Mouse (Mus musculus): ENCODE measurements around the gene Tmem168. TPM values are rescaled to one million over a fixed set of nuclear protein-coding genes. Genes with fewer than 3 reads are reported as not detected.

Gene Tmem168
- polyA plus RNA-seq (2012; rRNA removed): 18.2 and 19.4 TPM in 2 replicates

DNA sequence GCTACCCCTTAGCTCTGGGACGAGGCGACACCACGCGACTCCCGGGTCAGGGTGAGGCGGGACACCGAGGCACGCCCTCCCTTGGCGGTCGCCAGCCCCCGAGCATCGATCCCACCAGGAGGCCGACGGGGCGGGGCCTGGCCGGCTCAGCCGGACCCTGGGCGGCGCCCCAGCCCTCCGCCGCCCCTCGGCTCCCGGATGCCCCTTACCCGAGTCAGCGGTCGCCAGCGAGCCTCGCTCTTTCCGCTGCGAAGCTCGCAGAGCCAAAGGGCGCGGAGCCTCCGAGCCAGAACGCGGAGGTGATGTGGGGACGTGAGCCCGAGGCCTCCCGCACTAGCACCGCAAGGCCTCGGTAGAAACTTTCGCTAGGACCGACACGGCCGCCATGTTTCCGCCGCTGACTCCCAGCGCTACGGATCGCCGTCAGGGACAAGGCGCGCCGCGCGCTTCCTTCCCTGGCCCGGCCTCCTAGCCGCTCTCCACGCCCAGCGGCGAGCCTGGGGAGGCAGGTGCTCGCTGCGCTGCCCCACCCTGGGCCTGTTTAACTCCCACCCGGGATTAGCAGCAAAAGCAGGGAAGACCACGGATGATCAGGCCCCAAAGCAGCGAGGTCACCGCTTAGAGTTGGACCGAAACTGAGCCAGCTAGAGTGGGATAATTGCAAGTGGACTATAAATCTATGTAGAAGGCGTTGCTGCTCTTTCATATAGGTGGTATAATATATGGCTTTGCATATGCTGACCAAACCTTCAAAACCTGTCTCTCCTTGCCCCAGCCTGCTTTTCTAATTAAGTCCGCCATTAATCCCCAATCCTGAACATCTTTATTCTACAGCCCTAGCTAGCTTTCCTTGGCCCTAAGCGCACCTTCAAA is at the start of gene Tmem168:
Gene Tmem168 (minus strand): TSS at position 480 of the 873 bp plus-strand sequence.
- peak; percentile 96 for DNase-seq (ENCODE audit: low spot score)

DNA sequence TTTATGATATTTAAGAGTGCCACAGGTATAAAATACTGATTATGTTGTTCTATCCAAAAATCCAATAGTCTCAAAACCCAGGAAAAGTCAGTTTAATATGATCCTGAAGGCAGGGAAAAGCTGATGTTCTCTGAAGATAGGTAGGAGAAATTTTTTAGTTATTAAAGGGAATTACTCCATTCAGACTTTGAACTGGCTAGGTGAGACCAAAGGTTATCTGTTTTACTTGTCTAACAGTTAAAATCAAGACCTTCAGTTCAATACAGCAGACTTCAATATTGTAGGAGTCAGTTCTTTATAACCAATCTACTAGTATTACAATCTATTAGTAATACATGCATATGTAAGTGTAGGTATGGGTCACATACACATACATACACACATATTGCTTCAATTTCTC is 46.2 kb upstream of the Tmem168 start:
- no peak for DNase-seq (ENCODE audit: low spot score)

DNA sequence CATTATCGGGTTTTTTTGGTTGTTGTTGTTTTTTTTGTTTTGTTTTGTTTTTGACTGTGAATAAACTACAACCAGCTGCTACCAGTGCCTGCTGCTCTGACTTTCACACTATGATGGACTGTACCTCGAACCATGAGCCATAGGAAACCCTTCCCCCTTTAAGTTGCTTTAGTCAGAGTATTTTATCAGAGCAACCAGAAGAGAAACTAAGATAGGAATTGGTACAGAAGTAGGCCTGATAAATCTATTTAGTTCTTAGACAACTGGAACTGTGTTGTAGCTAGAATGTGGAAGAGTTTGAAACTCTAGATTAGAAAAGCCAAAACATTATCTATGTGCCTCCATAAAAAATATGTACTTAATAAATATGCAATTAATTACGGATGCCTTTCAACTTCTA is 44.4 kb upstream of the Tmem168 start:
- no peak for DNase-seq (ENCODE audit: low spot score)

DNA sequence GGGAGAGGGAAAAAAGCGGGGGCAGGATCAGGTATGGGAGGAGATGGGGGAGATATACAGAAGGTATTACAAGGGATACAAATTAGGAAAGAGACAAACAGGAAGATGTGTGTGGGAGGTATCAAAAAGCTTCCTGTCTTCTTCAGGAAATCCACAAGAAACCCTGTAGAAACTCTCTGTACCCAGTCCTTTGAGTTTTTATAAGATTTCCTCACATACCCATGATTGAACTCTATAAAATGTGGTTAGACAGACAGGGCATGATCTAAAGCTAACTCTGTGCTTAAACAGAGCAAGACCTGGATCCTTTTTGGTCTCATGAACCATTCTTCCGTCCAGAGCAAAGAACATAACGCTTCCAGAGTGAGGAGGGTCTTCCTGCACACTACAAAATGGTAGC is 43.0 kb upstream of the Tmem168 start:
- DNase-seq (ENCODE audit: low spot score): no peak

DNA sequence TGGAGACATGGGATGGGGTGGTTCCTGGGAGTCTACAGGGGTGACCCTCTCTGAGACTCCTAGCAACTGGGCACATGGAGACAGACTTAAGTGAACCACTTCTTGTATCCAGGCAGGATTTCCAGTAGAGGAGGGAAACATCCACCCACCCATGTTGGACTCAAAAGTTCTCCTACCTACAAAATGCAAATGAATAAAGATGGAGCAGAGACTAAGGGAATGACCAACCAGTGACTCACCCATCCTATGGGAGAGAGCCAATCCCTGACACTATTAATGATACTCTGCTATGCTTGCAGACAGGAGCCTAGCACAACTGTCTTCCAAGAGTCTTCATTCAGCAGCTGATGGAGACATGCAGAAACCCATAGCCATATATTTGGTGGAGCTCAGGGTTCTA is 40.4 kb upstream of the Tmem168 start:
- no peak for DNase-seq (ENCODE audit: low spot score)

DNA sequence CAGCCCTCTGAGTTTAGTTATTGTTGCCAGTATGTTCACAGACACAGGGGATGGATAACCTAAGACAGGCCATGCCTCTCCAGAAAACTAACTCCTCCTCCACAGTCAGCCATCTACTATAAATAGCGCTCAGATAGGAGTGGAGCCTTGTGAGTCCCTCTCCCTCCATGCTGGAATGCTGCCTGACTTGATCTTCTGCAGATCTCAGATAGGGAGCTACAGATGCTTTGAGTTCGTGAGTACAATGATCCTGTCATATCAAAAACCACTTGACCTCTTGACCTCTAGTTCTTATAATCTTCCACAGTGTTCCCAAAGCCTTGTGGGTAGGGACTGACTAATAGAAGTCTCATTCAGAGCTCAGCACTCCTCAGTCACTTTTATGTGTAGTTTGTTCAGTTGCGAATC is 28.7 kb upstream of the Tmem168 start:
- DNase-seq (ENCODE audit: low spot score): no peak

DNA sequence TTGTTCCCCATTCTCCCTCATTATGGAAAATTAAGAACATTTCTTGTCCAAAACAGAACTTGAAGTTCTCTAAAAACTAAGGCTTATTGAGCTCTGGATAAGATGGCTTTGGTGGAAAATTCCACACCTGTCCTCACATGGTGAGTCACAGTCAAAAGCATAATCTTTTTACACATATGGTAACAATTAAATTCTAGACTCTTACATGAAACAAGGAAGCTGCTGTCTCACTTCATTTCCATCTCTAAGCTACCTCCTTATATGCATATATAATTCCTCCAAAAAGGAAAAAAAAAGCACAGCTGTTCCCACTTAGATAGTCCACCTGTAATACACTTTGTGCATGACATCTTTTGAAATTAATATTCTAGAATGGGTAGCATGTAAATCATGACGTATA is 24.7 kb upstream of the Tmem168 start:
- DNase-seq (ENCODE audit: low spot score): no peak

DNA sequence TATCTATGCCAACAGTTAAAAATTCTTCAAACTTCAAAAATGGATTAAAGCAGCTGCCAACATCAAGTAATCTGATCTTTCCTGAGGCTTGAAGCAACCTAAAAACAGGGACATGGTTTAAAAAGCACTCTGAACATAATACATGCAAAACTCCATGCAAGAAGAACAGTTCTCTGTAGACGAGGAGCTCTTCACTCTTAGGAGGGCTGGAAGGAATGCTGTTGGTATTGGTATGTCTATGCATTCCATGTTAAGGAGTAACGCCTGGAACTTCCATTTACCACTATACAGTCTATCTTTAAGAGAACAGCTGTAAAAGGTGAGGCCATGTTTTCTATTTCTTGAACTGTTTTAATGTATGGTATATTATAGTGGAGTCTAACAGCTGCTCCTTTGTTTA is 22.7 kb upstream of the Tmem168 start:
- no peak for DNase-seq (ENCODE audit: low spot score)

DNA sequence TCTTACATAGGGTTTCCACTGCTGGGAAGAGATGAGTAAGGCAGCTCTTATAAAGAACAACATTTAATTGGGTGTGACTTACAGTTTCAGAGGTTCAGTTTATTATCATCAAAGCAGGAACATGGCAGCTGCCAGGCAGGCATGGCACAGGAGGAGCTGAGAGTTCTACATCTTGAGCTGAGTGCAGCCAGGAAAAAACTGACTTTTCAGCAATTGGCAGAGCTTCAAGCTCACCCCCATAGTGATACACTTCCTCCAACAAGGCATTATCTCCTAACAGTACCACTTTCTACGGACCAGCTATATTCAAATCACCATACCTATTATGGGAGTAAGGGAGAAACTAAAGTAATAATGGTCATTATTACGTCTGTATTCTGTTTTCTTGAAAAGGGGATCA is 11.7 kb upstream of the Tmem168 start:
- DNase-seq (ENCODE audit: low spot score): no peak

DNA sequence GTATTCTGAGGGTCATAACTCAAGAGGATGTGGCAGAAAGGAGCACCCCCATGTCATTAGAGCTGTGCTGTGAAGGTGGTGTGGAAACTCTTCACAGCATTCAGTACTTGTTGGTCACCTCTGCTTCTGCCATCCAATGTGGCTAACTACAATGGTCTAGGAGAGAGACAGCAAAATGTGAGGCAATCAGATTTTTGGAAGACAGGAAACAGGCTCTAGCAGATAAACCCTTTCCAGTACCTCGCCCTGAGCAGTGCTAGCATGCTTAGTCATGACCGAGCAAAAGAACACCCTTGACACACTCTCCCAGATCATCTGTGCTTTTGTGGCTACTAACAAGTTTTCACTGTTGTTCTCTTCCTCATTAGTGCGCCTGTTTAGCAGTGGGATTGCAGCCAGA is 9.2 kb upstream of the Tmem168 start:
- no peak for DNase-seq (ENCODE audit: low spot score)

DNA sequence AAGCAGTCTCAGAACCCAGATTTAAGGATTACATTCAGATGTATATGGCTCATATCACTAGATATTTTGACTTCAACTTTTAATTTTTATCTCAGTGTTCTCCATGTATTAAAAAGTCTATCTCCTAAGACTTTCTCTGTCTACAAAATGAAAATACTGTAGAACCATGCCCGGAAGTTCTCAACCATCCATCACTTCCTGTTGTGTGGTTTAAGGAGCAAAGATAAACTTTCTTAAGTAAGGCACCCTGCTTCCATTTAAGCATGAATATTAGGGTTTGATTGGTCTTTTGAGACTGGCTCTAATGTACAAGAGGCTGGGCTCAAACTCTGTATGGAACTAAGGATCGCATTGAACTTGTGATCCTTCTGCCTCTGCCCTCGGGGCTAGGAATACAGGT is 6.7 kb upstream of the Tmem168 start:
- DNase-seq (ENCODE audit: low spot score): no peak

DNA sequence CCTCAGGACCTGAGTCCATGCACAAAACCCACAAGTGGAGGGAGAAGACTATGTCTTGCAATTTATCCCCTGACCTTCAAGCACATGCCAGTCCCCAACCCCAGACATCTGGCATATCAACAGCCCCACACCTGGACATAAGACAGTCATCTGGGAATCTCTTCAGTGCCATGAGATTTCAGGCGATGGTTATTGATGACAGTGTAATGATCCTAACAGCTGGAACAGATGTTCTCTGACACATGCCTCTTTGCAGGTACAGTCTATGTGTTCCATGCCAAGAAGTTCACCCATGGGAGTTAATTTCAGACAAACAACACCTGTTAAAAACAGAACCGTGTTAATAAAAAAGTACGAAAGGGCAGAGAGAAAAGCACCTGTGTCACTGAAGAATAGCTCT is 5.8 kb upstream of the Tmem168 start:
- DNase-seq (ENCODE audit: low spot score): no peak

DNA sequence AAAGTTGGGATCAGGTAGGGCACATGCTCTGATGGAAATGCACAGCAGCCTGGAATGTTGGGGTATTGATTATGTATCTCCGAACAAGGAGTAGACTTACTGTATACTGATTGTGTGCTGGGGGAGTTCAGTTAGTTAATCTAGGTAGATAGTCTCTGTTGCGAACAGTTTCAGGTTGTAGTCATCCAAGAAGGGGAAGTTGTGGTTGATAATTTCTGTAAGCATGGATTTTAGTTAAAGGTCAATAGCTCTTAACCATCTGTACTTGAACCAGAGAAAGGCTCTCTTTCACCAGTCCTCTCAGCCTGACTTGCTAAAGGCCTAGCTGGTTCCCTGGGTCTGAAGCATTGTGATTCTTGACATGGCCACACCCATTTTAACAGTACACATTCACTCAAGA is 3.0 kb upstream of the Tmem168 start:
- no peak for DNase-seq (ENCODE audit: low spot score)

DNA sequence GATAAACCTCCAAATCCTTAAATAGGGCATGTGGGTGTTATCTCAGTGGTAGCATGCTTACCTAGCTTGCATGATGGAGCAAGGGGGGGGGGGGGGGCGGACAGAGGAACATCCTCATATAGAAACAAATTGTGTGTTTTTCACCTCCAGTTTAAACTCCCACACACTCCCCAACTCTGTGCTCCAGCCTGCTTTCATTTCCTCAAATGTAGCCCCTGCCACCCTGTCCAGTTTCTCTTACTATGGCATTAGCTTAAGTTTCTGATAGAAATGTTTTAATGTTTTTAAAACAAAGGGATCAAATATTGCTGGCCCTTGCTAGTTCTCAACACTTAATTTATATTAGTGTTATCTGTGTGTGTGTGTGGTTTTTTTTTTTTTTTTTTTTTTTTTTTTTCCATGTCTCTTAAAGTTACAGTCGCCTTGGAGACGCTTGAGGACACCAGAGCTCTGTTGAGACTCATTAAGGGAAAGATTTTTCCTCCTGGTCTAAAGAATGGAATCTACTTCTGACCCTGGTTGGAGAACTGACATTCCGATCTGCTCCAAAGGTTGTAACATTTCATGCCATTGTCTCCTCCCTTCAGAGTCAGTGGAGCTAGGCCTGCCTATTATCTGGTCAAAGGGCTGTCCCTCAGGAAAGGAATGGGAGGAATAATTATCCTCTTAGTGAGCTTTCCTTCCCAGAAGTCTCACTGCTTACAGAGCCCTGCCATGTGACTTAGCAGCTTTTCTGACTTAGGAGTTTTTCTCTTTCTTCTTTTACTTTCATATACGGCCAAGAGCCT is 1.6 kb upstream of the Tmem168 start:
- no peak for DNase-seq (ENCODE audit: low spot score)

DNA sequence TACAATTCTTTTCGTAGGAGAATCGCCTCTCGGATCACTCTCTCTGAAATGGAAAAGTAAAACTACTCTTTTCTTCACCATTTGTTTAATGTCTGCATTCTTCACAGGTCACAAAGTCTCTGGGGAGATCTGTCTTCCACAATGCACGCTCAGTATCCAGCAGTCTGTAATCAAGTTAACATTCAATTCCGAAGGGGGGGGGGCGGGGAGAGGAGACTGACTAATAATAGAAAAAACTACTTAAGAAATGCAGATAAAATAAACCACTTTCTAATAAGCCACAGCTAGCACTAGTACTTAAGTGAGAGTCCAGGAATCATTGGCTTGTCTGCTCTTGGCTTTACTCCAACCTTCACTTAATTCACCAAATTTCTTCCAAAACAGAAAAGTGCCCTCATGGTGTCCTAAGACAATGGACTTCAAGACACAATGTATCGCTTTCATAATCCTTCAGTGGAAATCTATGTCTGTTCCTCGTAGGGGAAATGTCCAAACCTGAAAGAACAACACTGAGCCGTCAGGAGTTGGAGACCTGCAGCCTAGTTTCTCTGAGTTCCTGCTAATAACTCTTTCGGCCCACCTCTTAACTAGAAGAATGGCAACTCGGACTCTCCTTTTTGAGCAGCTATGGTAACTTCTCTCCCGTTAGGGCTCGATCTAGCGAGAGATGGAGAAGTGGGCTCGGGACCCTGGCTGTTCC is 829 bp downstream of the Tmem168 start:
- DNase-seq (ENCODE audit: low spot score): no peak

DNA sequence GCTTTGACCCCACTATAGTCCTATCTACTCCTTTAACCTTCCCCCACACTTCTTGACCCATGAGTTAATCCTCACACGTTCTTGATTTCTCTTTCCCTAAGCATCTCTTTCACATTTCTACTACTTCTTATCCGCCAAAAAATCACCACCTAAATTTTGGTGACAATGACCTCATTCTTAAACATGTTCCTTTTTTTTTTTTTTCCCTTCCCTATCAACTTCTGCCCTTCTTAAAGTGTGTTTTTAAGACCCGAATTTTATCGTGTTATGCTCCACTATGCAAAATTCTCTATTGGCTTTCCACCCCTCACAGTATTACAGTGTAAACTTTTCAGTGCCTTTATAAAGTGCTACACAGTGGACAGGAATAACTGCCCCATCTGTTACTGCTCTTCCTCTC is 1.5 kb downstream of the Tmem168 start:
- no peak for DNase-seq (ENCODE audit: low spot score)

DNA sequence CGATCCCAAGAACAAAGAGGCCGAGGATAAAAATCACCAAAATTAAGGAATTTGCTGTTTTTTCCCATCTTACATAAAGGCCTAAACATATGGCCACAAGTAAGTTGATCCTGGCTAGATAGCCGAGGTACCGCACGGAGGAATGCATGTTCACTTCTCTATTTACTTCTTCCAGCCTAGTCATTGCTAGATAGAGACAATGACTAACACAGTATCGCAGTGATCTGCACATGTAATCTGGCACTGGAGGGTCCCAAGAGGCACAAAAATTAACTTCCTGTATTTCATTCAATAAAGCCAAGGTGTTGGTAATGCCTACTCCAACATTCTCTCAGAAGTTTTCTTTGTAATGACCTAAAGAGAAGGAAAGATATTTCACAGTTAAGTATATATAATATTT is 4.8 kb downstream of the Tmem168 start:
- no peak for DNase-seq (ENCODE audit: low spot score)

DNA sequence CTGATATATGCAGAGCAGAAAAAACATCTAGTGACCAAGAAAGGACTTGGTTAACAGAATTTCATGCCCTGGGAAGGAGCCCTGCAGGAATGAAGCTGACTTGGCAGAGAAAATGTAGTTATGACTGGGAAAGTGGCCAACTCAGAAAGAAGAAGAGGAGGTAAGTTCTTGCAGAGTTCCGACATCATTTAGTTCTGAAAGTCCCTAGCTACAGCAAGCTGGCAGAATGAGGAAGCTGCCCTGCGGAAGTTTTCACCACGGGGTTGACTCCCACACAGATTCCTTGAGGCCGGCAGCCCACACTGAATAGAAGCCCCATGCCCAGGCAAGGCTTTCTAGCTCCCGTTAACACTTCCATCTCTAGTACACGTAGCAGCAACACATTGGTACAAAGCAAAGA is 6.3 kb downstream of the Tmem168 start:
- no peak for DNase-seq (ENCODE audit: low spot score)

DNA sequence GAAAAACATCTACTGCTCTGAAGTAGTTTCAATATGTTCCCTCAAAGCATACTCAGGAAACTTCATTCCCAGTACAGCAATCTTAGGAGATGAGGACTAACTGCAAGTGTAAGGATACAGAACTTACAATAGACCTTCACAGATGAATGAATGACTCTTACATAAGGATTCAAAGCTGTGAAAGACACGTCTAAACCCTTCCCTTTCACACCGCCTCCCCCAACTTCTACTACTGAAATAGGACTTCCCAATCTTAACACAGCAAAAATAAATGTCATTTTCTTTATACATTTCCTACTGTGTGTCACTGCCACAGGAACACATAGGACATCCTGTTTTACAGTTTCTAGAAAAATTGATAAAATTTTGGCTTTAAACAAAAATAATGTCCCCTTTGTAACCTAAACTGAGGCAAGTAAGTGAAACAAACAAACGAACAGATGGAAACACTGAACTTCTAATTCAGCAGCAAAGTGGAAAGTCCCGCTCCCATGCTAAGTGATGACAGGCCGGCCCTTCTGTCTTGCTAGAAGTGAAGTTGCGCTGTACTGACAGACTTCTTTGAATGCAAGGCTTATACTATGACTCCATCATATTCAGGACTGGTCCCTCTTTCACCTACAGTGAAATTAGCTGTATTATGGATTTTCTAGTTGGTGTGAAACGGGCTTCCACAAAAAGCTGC is 9.5 kb downstream of the Tmem168 start:
- DNase-seq (ENCODE audit: low spot score): no peak

DNA sequence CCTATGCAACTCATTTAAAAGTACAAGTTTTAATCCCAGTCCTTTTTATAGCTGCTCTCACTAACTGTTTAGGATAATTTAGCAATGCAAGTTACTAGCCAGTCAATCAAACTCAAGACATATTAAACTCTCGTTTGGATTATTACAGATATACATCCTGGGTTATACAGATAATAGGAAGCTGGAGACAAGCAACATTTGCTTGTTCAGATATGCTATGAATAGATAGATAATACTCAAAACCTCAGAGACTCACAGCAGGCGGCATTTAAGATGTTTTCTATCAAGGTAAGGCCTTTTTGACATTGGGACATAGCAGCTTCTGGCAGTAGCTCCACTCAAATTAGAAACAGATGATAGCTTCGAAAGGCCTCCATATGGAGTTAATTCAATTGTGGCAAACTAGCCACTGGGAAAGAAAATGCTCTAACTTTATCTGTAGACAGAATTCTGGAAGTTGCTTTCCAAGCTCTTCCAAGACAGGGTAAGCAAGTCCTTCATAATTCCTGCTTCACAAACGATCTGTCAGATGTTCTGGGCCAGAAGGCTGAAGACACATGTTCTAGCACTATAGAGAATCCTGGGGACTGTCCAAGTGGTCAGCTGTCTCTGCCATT is 15.1 kb downstream of the Tmem168 start:
- DNase-seq (ENCODE audit: low spot score): no peak

DNA sequence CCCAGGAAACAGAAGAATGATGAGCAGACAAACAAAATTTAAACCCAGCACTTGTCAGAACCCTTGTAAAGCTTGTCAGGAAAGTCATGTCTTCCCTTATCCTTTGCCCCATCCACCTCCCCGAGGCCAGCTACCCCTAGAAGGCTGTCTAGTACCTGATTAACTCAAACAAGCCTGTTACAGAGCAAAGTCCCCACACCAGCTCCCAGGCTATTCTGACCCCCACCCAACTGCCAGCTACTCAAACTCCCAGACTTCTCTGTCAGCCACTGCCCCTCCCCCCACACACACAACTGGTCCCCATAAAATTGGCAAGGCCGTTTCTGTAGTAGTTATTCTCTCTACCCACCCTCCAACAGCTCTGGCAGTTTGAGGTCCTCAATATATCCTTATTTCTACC is 21.3 kb downstream of the Tmem168 start:
- no peak for DNase-seq (ENCODE audit: low spot score)

DNA sequence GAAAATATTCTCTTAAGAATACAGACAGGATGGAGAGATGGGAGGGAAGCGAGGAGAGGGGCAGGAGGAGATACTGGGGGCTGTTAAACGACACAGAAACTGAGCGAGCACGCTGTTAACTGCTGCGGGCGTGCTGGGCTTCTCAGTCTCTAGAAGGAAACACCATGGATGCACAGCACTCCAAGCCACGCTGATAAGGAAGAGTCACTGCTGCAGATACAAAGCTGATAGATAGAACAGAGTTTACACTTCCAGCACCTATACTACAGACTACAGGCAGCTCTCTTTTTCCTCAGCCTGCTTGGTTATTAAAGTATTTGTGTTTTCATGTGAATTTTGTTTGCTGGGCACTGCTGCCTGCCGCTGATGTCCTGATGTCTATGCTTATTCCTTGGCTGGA is 21.7 kb downstream of the Tmem168 start:
- DNase-seq (ENCODE audit: low spot score): no peak
